Mouse (Mus musculus): Measurements from ENCODE around the gene Gramd1b. TPM values are rescaled to one million over a fixed set of nuclear protein-coding genes. Genes with fewer than 3 reads are reported as not detected.

Gene Gramd1b
- polyA plus RNA-seq, 1 experiment from 2014 or later: 13.5 TPM

DNA sequence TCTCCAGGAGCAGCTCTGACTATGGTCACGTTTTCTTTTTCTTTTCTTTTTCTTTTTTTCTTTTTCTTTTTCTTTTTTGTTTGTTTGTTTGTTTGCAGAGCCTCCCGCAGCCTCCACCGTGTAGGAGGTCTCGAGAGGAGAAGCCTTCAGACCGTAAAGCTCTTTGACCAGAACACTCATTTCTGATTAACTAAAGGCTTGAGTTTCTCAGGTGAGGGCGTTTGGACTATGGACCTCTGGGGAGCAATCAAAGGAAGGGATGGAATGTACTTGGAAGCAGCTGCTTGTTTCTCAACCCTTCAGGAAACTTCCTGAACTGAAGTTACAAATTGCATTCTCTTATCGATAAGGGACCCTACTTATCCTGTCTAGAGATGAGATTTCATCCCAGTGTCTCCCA is 64.4 kb downstream of the Gramd1b start:
- no peak overlapping the region for H3K9ac ChIP-seq
- H3K27me3 ChIP-seq: 0 out of 2 replicates have a peak, but pooled peaks cover 4% of the 10 kb centered on the region
- ATAC-seq (ENCODE audit: low FRiP score): no peak
- H3K27ac ChIP-seq: no peak overlapping the region
- H3K9me3 ChIP-seq: no peaks in the 10 kb centered on the region
- peaks cover 3% of the 10 kb centered on the region; the same call in 1 of the 2 replicates for H3K4me1 ChIP-seq (replicated peaks)
- 74% methylated on average over 7 of the region's 7 CpGs for WGBS
- H3K4me3 ChIP-seq: no peak overlapping the region
- H3K36me3 ChIP-seq: no peaks in the 10 kb centered on the region
- no peak overlapping the region for H3K4me2 ChIP-seq

DNA sequence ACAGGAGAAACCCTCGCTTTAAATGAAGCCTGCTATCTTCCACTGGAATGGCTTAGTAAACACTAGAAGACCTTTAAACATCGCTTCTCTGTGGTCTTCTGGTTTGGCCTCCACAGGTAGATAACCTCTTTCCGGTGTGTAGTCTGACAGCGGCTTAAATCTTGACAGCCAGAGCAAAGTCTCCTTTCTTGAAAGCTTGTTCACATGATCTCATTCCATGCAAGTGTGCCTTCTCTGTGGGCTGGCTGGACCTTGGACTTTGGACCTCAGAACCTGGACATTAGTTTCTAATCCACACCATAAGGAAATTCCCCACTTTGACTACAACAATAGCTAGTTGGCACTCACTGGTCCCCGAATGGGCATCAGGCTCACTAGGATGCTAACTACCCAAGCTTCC is 65.6 kb downstream of the Gramd1b start:
- Histone ChIP-seq H3K27ac (no peak overlapping the region), H3K36me3 (no peaks in the 10 kb centered on the region), H3K4me3 (no peak overlapping the region), H3K4me1 (replicated peaks) (peaks cover 3% of the 10 kb centered on the region; the same call in 1 of the 2 replicates), H3K4me2 (no peak overlapping the region), H3K27me3 (0 out of 2 replicates have a peak, but pooled peaks cover 4% of the 10 kb centered on the region), H3K9ac (no peak overlapping the region), H3K9me3 (no peaks in the 10 kb centered on the region)
- ATAC-seq (ENCODE audit: low FRiP score): no peak
- 90% methylated on average over 5 of the region's 5 CpGs for WGBS

DNA sequence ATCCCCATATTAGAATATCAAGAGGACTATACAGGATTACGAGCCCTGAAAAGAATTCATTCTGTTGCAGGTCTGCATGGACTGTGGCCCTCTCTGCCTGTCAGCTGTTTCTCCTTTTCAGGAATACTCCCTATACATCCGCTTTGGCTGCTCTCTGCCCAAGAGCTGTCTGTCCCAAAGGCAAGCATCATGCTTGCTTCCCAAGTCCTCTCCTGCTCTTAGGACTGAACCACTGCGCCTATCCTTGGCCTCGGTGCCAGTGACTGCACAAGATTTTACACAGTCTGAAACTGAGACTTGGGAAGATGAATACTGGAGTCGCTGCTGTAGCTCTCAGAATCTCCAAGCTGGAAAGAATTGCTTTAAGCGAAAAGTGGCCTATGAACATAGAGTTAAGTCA is 68.8 kb downstream of the Gramd1b start:
- H3K4me2 ChIP-seq: no peak overlapping the region
- no peaks in the 10 kb centered on the region for H3K36me3 ChIP-seq
- WGBS: 76% methylated on average over 6 of the region's 6 CpGs
- no peaks in the 10 kb centered on the region for H3K4me1 ChIP-seq (replicated peaks)
- 0 out of 2 replicates have a peak, but pooled peaks cover 4% of the 10 kb centered on the region for H3K27me3 ChIP-seq
- ATAC-seq (ENCODE audit: low FRiP score): no peak
- no peak overlapping the region for H3K4me3 ChIP-seq
- H3K27ac ChIP-seq: no peak overlapping the region
- H3K9ac ChIP-seq: no peak overlapping the region
- no peaks in the 10 kb centered on the region for H3K9me3 ChIP-seq

DNA sequence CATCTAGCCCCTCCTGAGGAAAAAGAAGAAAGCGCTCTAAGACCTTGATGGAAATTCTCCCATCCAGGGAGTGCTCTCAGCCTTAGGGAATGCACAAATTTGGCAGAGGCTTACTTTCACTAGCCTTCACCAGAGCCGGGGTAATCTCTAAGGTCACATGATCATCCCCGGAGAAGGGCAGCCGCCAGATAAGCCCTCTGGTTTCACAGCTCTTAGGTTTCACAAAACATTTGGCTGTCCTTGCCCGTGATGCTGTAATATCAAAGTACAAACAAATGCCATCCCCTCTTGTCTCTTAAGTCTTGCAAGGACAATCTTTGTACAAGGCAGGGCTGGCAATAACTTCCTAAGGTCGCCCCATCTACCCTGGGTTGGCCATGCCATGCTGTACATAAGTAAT is 70.4 kb downstream of the Gramd1b start:
- H3K4me1 ChIP-seq (replicated peaks): peaks cover 10% of the 10 kb centered on the region
- no peak overlapping the region for H3K27ac ChIP-seq
- ATAC-seq (ENCODE audit: low FRiP score): no peak
- H3K9ac ChIP-seq: no peak overlapping the region
- H3K36me3 ChIP-seq: no peaks in the 10 kb centered on the region
- peaks cover 12% of the 10 kb centered on the region for H3K27me3 ChIP-seq
- no peaks in the 10 kb centered on the region for H3K9me3 ChIP-seq
- H3K4me3 ChIP-seq: no peak overlapping the region
- 71% methylated on average over 6 of the region's 6 CpGs for WGBS
- no peak overlapping the region for H3K4me2 ChIP-seq

DNA sequence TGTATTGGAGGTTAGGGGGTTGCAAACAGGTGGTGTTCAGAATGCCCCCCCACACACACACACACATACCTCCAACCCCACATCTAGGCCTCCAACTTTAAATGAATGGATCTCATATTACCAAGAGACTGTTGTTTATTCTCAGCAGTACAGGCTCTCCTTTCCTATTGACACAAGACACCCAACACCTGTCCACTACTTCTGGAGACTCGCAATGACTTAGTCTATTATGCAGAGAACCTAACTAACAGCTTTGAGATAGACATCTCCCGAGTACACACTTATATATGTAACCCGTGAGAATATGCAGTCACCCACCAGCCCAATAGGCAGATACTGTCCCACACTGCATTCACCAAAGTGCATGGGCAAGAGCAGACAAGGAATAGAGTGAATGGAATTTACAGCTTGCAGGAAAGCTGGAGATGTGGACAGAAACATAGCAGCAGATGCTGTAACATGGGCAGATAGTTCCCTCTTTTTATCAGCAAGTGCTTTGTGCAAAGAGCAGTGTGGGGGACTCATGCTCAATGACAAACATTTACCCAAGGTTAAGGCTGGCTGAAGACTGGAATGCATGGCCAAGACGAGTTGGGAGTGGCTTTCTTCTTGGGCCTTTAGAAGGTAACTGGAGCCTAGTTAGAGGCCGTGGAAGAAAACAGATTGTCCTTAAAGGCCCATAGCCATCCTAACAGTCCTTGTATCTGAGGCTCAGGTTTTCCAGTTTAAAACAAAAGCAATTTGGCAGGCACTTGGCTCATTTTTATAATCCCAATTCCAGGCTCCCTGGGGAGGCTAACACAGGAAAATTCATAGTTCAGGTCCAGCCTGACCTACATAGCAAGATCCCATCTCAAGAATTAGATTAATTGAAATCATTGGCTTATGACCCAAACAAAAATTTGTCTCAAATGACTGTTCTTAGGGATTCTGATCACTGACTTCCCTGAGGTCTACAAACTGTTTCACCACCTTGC is 71.6 kb downstream of the Gramd1b start:
- no peak for ATAC-seq (ENCODE audit: low FRiP score)
- no peaks in the 10 kb centered on the region for H3K36me3 ChIP-seq
- no peak overlapping the region for H3K27ac ChIP-seq
- no peaks in the 10 kb centered on the region for H3K9me3 ChIP-seq
- peaks cover 19% of the 10 kb centered on the region for H3K4me1 ChIP-seq (replicated peaks)
- WGBS: 76% methylated on average over 5 of the region's 5 CpGs
- peaks cover 18% of the 10 kb centered on the region for H3K27me3 ChIP-seq
- H3K9ac ChIP-seq: no peak overlapping the region
- H3K4me2 ChIP-seq: no peak overlapping the region
- H3K4me3 ChIP-seq: no peak overlapping the region

DNA sequence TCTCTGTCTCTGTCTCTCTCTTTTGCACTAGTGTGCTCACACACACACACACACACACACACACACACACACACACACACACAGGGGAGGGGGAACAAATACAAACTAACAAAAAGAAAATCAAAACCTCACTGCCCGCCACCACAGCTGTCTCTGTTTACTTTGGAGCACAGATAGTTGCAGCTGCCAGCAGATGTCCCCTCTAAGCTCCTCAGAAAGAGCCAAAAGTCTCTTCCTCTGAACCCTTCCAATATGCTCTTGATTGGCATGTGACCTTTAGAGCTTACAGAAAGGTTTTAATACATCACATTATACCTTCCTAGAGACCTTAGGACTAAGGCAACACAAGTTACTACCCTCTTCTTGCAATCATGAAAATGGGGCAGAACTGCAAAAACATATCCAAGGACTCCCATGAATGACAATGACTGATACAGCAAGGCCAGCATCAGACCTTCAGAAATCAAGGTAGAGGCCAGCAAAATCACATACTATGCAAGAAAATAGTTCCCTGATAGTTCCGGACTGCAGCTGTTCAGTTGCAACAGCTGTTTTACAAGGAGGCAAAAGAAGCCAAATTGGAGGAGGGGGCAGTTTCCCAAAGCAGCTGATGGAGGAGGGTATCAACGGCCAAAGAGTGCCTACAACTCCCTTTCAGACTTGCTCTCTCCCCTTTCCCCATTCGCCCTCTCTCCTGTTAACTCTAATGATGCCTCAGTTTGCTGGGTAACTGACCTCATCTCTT is 72.5 kb downstream of the Gramd1b start:
- H3K9ac ChIP-seq: no peak overlapping the region
- peaks cover 19% of the 10 kb centered on the region for H3K4me1 ChIP-seq (replicated peaks)
- peaks cover 26% of the 10 kb centered on the region for H3K27me3 ChIP-seq
- H3K4me3 ChIP-seq: no peak overlapping the region
- H3K27ac ChIP-seq: no peak overlapping the region
- H3K36me3 ChIP-seq: no peaks in the 10 kb centered on the region
- no peak overlapping the region for H3K4me2 ChIP-seq
- no peaks in the 10 kb centered on the region for H3K9me3 ChIP-seq
- ATAC-seq (ENCODE audit: low FRiP score): no peak
- 68% methylated on average over 4 of the region's 4 CpGs for WGBS

DNA sequence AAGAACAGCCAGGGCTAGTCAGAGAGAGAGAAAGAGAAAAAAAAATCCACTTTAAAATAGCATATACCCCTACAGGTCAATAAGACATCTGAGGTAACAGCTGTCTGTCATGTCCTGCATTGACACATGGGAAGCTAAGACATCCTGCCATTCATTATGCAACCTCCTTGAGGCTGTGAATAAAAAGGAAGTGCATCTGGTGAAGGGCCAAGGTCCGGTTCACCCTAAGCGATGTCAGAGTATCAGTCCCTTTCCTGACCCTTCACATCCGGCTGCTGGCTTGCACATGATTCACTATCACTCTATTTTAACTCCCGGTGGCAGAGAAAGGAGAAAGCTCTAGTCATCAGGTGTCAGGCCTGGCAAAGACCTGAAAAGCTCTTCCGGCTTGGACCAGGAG is 73.7 kb downstream of the Gramd1b start:
- Histone ChIP-seq H3K36me3 (no peaks in the 10 kb centered on the region), H3K4me3 (no peak overlapping the region), H3K9ac (no peak overlapping the region), H3K4me2 (no peak overlapping the region), H3K9me3 (no peaks in the 10 kb centered on the region), H3K27ac (no peak overlapping the region), H3K27me3 (peaks cover 29% of the 10 kb centered on the region), H3K4me1 (replicated peaks) (peaks cover 19% of the 10 kb centered on the region)
- no peak for ATAC-seq (ENCODE audit: low FRiP score)
- 80% methylated on average over 5 of the region's 5 CpGs for WGBS

DNA sequence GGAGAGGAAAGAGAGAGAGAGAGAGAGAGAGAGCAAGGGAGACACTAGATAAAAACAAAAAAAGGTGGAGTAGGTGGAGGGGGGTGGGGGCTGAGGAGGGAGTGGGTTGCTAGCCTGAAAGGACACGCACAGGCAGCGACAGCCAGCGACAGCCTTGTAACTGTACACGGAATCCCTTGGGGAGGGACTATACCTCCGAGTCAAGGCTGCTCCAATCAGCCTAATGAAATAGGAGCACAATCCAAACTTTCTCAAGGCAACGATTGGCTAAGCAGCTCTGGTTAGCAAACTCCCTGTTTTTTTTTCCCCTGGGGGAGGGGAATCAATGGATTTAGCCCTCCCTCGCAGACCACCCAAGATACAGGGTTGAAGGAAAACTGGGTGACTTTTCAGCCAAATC is 75.0 kb downstream of the Gramd1b start:
- H3K4me1 ChIP-seq (replicated peaks): peaks cover 19% of the 10 kb centered on the region
- H3K36me3 ChIP-seq: no peaks in the 10 kb centered on the region
- WGBS: under 1% methylated on average over 7 of the region's 7 CpGs
- H3K4me3 ChIP-seq: peak overlapping the region; percentile 60
- H3K27ac ChIP-seq: no peak overlapping the region
- ATAC-seq (ENCODE audit: low FRiP score): peak; percentile 70
- peak overlapping the region; percentile 75 for H3K9ac ChIP-seq
- H3K4me2 ChIP-seq: peak overlapping the region; percentile 97
- H3K9me3 ChIP-seq: no peaks in the 10 kb centered on the region
- peaks cover 29% of the 10 kb centered on the region for H3K27me3 ChIP-seq

DNA sequence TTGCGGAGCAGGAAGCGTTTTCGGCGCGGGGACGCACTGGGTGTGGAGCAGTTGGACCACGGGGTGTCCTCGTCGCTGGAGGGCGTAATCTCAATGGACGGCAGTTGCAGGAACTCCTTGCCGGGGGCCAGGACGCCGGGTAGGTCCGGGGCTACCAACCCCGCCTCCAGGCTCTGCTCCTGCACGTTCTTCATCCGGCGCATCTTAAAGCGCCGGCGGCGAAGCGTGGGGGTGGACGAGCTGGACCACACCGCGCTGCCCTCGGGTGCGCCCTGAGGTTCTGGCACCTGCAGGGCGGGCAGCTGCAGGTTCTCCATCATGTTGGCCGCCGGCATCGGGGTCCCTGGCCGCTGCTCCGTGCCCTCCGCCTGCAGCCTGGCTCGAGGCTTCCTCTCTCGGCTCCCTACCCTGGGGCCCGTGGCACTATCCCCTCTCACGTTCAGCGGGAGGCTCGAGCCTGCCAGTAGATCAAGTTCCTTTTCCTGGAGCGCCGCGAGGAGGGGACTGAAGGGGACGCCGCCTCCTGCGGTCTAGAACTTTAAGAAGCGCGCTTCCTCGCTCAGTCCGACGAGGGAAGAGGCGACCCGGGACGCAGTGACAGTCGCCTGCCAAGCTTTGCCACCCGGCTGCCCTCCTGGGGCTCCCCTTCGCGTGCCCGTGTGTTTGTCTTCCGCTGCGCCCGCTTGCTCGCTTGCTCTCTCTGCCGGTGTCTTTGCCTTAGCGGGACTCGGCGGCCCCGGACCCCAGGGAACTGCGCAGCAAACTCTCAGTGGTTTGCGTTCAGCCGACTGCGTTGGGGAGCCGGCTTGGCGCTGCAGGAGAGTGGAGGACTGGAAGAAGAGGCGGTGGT is 75.6 kb downstream of the Gramd1b start:
- peak; percentile 64 for ATAC-seq (ENCODE audit: low FRiP score)
- H3K4me2 ChIP-seq: peak overlapping the region; percentile 97
- peaks cover 19% of the 10 kb centered on the region for H3K4me1 ChIP-seq (replicated peaks)
- peak overlapping the region; percentile 26; the same call in 1 of the 2 replicates for H3K27ac ChIP-seq
- H3K36me3 ChIP-seq: no peaks in the 10 kb centered on the region
- H3K4me3 ChIP-seq: peak overlapping the region; percentile 60
- no peaks in the 10 kb centered on the region for H3K9me3 ChIP-seq
- WGBS: under 1% methylated on average over 77 of the region's 77 CpGs
- peaks cover 29% of the 10 kb centered on the region for H3K27me3 ChIP-seq
- peak overlapping the region; percentile 75 for H3K9ac ChIP-seq

DNA sequence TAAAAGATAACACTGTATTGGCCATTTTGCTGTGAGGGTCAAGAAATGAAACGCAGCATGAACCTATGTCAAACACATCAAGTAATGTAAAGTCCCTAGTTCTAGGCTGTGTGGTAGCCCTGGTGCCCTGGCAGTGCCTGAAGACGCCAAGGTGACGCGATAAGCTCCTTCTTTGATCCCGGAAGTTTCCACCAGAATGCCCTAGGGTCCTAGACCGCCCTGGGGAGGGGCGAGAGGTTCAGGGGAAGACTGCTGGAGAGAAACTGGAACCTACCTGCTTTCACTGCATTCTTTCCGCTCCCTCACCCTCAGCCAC is 76.2 kb downstream of the Gramd1b start:
- H3K4me2 ChIP-seq: peak overlapping the region; percentile 97
- peaks cover 29% of the 10 kb centered on the region for H3K27me3 ChIP-seq
- H3K9ac ChIP-seq: peak overlapping the region; percentile 75
- no peaks in the 10 kb centered on the region for H3K36me3 ChIP-seq
- H3K27ac ChIP-seq: no peak overlapping the region
- ATAC-seq (ENCODE audit: low FRiP score): no peak
- H3K9me3 ChIP-seq: no peaks in the 10 kb centered on the region
- H3K4me3 ChIP-seq: peak overlapping the region; percentile 60
- 3% methylated on average over 8 of the region's 8 CpGs for WGBS
- H3K4me1 ChIP-seq (replicated peaks): peaks cover 19% of the 10 kb centered on the region

DNA sequence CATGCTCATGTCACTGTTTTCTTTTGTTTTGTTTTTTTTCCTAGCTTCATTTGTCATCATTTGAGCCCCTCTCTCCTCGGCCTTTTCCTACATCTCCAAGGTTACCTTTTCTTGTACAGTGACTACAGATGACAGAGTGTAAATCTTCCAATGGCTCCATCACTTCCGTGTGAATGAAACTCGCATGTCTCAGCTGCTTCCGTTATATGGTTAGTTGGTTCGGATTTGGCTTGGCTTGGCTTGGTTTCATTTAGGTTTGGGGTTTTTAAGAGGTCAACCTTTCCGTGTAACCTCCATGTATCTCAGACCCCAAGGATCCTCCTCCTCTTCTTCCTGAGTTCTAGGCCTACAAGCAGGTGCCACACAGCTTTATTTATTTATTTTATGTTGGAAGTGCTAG is 77.3 kb downstream of the Gramd1b start:
- Histone ChIP-seq H3K9me3 (no peaks in the 10 kb centered on the region), H3K4me1 (replicated peaks) (peaks cover 19% of the 10 kb centered on the region), H3K27me3 (peaks cover 29% of the 10 kb centered on the region), H3K4me2 (no peak overlapping the region), H3K4me3 (no peak overlapping the region), H3K36me3 (no peaks in the 10 kb centered on the region), H3K9ac (no peak overlapping the region), H3K27ac (no peak overlapping the region)
- ATAC-seq (ENCODE audit: low FRiP score): no peak
- 91% methylated on average over 6 of the region's 6 CpGs for WGBS

DNA sequence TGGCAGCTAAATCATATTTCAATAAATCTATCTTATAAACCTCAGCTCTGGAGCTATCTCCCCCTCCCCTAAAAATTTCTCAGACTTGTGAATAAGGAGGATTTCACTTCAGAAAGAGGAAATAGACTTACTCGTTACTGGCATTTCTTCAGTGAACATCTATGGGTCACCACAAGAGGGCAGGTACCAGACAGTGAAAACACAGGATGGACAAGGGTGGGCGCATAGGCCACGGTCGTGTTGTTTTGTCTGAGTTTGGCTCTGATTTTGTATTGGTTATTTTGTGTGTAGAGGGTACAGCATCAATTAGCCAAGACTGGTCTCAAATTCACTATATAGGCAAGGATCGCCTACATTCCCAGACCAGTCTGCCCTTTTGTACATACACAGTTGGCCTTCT is 79.0 kb downstream of the Gramd1b start:
- Histone ChIP-seq H3K27me3 (peaks cover 28% of the 10 kb centered on the region), H3K4me2 (no peak overlapping the region), H3K27ac (no peak overlapping the region), H3K4me1 (replicated peaks) (peaks cover 19% of the 10 kb centered on the region), H3K9ac (no peak overlapping the region), H3K36me3 (no peaks in the 10 kb centered on the region), H3K9me3 (no peaks in the 10 kb centered on the region), H3K4me3 (no peak overlapping the region)
- WGBS: 70% methylated on average over 5 of the region's 5 CpGs
- ATAC-seq (ENCODE audit: low FRiP score): no peak

Data from hindbrain, embryonic 13.5 days (tissue).